Mouse (Mus musculus): ENCODE results near the gene BC048679.

The BC048679 gene

DNA sequence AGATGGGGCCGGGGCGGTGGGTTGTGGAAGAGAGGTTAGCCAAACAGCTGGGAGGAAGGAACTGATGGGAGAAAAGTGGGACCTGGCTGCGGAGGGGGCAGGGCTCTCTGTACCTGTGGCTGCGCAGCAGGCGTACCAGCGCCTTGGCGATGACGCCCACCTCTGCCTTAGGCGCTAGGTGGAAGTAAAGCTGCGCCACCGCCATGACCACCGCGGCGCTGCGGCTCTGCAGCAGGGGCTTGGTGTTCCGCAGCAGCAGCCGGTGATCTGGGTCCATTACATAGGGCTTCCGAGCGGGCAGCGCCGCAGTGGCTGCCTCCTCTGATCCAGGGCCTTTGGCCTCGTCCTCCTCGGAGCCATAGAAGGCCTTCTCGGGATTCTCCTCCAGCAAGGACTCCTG lies 21.2 kb downstream of the BC048679 start:
- no peak for DNase-seq (ENCODE audit: low spot score in 2 of 2)

DNA sequence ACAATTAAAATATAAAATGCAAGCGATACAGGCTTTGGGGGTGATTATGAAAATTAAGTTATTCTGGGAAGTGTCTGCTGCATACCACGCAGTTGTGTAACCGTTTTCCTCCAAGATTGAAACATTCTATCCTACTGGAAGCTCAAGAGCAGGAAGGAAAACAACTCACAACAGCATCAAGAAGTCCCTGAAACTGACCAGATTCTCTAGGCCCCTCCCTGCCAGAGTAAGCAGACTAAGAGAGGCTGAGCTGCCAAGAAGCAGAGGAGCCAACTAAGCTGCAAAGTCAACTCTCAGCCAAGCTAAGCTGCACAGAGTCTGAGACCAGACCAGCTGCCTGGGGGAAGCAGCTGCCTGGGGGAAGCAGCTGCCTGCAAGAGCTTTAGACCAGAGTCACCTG lies 22.9 kb downstream of the BC048679 start:
- peak; percentile 36 to 57 for DNase-seq (ENCODE audit: low spot score in 2 of 2)

DNA sequence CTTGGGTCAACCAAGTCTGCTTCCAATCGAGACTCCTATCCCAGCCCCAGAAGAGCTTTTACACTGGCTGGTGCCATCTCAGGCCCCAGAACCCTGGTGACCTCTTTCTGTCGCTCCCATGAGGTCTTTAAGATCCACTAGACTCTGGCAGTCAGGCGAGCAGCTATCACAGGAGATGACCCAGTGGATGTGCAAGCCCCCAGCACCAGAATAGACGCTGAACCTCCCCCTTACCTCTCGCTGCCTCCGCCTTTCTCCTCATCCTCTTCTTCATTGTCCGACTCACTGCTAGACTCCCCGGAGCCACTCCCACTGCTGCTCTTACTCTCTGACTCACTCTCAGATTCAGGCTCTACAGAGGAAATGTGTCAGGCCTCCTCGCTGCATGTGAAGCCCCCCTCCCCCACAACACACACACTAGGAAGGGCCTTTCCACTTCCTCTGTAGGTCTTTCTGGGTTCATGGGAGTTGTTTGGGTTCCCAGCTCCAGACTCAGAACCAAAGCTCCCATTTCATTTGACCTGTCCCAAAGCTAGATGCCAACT lies 33.1 kb downstream of the BC048679 start:
- DNase-seq (ENCODE audit: low spot score in 2 of 2), result peak in 1 of 2 experiments; percentile 38

DNA sequence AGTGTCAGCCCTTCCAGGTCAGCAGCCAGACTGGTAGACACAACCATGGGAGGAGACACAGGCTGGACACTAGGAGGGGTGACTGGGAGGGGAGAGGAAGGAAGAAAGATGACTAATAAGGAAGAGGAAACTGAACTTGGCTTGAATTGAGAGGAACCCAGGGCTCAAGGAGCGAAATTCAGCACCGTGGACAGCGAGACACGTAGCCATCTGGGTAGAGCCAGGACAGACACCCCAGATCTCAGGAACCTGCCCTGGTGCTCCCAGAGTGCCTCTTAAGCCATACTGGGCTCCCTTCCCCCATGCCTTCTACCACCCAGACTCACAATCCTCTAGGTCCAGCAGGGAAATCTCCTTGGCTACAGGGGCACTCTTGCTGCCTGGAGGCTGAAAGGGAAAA lies 34.0 kb downstream of the BC048679 start:
- no peak for DNase-seq (ENCODE audit: low spot score in 2 of 2)

DNA sequence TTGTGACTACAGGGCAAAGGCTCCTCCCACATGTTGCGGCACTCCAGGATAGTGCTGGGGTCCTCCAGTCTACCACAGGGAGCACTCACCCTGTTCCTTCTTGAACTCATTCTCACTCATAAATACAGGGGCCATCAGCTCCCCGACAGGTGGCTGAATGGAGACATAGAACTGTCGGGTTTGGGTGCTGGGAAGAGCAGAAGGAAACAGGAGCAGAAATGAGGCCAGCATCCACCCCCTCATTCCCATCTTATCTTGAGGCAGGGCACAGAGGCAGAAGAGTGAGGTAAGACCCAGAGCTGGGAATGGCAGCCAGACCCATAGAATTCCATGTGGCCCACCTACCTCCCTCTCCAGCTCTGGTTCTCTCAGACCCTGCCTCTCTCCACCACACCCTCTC lies 35.3 kb downstream of the BC048679 start:
- no peak for DNase-seq (ENCODE audit: low spot score in 2 of 2)

DNA sequence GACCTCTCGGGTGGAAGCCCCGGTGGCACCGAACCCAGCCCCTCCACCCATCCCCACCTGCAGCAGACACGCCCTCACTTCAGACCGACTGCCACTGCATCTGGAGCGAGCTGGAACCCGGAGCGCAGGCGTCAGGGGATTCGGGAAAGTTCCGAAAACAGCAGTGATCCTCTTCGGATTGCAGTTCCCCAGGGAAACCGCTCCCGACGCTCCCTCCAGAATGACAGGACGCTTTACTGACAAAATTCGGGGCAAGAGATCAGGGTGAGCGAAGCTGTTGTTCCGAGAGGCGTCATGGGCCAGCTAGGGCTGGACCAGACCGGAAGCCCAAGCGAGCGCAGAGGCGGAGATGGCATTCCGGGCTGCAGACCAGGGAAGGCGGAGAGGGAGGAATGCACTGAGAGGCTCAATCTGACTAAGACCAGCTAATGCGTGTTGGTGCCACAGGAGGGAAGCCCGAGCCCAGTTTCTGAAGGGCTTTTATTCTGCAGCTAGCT lies 42.9 kb downstream of the BC048679 start, which contains the start of gene Cpeb1:
Gene Cpeb1, minus strand, starts transcription at position 311 of the 497 bp plus-strand sequence.
- peak; percentile 74 to 83 for DNase-seq (ENCODE audit: low spot score in 2 of 2)

DNA sequence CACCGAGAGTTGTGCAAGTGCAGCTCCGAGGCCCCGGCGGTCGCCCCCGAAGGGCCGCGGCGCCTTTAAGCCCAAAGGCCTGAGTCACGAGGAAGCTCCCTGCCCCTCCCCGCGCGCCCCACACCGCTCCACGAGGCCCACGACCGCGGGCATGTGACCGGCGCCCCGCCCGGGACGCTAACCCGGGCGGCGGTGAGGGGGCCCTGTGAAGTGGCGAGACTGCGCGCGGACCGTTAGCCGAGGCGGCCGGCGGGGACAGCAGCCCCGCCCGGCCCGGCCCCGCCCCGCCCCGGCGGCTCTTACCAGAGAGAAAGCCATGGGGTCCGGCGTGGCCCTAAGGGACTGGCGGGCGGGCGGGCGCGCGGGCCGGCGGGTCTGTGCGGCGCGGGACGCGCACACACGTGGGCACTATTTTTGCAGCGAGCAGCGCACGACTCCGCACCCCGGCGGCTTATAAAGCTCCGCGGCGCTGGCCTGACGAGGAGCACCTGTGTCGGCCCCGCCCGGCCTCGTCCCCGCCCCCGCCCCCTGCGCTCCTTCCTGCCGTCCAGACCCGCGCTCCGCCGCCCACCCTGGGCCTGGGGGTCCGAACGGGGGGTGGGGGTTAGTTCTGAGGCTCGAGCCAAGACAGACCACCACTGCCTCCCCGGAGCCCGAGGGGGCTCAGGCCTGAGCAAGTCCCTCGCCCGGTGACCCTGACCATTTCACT lies 43.6 kb downstream of the BC048679 start:
- peak in 1 of 2 experiments; percentile 59 for DNase-seq (ENCODE audit: low spot score in 2 of 2)

DNA sequence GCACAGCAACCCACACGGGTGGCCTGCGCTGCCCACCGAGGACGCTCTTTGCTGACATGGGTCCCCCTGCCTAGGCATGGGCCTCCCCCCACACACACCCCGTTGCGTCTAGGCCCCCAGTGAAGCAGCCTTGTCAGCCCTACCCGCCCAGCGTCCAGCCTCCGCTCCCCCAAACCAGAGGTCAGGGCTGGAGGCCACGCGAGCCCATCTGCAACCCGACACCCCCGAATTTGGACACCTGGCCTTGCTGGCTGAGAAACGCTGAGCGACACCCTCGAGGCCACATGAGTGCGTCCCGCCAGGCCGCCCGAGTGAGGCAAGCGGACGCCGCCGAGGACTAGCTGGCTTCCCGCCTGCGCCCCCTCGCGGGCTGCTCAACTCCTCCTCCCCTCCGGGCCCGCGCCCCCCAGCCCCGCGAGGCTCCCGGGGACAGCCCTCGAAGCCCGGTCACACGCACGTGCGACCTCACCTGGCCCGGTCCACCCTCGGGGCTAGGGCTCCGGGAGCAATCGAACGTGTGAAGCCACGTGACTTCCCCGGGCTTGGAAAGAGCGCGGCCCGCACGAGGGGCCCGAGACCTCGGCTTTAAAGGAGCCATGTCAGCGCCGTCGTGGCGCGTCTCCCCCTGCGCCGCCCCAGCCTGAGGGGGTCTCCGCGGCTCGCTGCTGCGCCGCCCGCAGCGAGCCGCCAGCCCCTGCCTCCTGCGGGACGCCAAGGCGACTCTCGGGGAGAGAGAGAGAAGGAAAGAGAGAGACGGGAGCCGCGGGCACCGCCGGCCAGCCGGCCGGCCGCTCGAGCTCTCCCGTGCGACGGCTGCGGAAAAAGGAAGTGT lies 44.4 kb downstream of the BC048679 start:
- peak in 1 of 2 experiments; percentile 52 for DNase-seq (ENCODE audit: low spot score in 2 of 2)

DNA sequence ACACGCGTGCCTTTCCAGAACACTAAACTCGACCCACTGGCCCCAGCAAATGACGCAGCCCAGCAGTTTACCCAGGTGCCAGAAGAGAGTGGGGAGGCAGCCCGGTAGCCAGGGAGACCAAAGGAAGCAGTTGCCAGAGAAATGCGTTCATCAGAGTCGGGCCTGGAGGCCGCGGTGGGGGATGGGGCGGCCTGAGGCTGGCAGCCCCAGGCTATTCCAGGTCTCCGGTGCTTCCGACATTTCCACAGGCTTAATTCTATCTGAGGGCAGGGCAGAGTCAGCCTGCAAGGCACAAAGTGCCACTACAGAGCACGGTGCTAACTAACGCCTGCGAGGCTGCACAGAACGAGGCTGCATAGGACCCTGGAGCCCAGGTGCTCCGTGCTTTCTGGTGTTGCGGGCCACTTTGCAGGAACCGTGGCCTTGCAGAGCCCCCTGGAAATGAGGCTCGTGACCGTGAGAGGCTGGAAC lies 45.1 kb downstream of the BC048679 start:
- DNase-seq (ENCODE audit: low spot score in 2 of 2), result peak in 1 of 2 experiments; percentile 60
